Mouse (Mus musculus): ENCODE results near the gene Gale. TPM values are rescaled to one million over a fixed set of nuclear protein-coding genes. Genes with fewer than 3 reads are reported as not detected.

The Gale gene
- 71.2 and 91.8 TPM in 2 replicates for polyA plus RNA-seq (2012; ENCODE audit: insufficient read depth, low replicate concordance)

- peaks cover 58% of the 10 kb centered on the region for H3K4me1 ChIP-seq
- H3K9me3 ChIP-seq = no peaks in the 10 kb centered on the region
- peaks cover 77% of the 10 kb centered on the region for H3K36me3 ChIP-seq (replicated peaks; ENCODE audit: low read length)
- TF ChIP-seq GATA1 (IDR thresholded peaks at IDR 0.05; ENCODE audit: borderline replicate concordance, low read length) (no peak), FLI1 (IDR thresholded peaks at IDR 0.05; ENCODE audit: low read length) (0 out of 2 replicates have a peak, but pooled peaks have one; percentile 49)
- H3K4me3 ChIP-seq (replicated peaks) = peak within 1 kb of the TSS; percentile 95
- no peaks in the 10 kb centered on the region for H3K27me3 ChIP-seq (replicated peaks)
Observed at GRCm38 (mm10) chr4:135963457-135964193, at the start of gene Gale. Gene Gale (plus strand): TSS chr4:135963727.

DNA sequence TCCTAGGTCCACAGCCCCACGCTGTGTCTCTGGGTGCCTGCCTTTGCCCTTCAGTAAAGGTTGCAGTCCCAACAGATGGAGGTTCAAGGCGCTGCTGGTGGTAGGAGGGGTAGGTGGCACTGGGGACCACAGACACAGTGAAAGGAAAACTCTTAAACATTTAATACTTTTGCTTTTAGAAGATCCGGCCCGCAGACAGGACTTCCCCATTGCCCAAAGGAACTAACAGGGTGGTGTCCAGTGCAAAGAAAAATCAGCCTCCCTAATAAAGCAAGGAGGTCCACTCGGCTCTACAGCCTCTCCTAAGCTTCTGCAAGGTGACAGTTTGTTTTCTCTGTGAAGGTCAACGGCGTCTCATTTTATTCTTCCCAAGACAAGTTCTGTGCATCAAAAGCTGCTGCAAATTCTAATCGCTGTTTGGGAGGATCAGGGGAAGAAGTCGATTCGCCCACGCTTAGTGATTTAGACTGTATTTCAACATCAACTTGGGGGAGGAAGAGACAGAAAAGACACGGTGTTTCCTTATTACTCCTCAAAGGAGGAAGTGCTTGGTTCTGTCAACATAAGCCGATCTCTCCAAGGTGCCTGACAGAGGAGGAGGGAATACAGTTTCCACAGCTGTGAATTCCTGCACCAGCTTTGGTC lies 44.8 kb upstream of the Gale start:
- Histone ChIP-seq H3K27me3 (replicated peaks) (no peaks in the 10 kb centered on the region), H3K9me3 (peaks cover 7% of the 10 kb centered on the region; the same call in 1 of the 2 replicates), H3K4me1 (peaks cover 66% of the 10 kb centered on the region), H3K36me3 (replicated peaks; ENCODE audit: low read length) (peaks cover 61% of the 10 kb centered on the region), H3K4me3 (replicated peaks) (peak overlapping the region; percentile 48)
- TF ChIP-seq FLI1 (IDR thresholded peaks at IDR 0.05; ENCODE audit: low read length) = no peak

DNA sequence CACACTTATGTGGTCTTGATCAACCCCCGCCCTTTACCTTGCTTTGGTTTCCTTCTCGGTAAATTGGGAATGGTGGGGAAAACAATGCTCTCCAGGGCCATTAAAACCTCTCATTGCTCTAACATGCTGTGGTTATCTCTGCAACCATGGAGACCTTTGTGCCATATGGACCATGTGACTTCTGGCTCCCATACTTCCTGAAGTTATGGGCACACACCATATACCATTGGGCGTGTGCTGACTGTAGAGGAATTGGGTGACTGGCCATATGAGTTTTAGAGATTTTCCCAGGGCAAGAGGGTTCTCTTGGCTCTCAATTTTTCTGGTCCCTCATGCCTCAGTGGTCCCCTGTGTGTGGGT lies 44.3 kb upstream of the Gale start:
- TF ChIP-seq GATA1 (IDR thresholded peaks at IDR 0.05; ENCODE audit: borderline replicate concordance, low read length) (no peak), FLI1 (IDR thresholded peaks at IDR 0.05; ENCODE audit: low read length) (no peak)
- no peaks in the 10 kb centered on the region for H3K27me3 ChIP-seq (replicated peaks)
- H3K4me3 ChIP-seq (replicated peaks) = peak overlapping the region; percentile 5
- peaks cover 64% of the 10 kb centered on the region for H3K36me3 ChIP-seq (replicated peaks; ENCODE audit: low read length)
- H3K4me1 ChIP-seq = peaks cover 65% of the 10 kb centered on the region
- H3K9me3 ChIP-seq = peaks cover 7% of the 10 kb centered on the region; the same call in 1 of the 2 replicates

- no peak for TF ChIP-seq FLI1 (IDR thresholded peaks at IDR 0.05; ENCODE audit: low read length)
- TF ChIP-seq GATA1 (IDR thresholded peaks at IDR 0.05; ENCODE audit: borderline replicate concordance, low read length) = no peak
- Histone ChIP-seq H3K36me3 (replicated peaks; ENCODE audit: low read length) (peaks cover 70% of the 10 kb centered on the region), H3K27me3 (replicated peaks) (no peaks in the 10 kb centered on the region), H3K4me1 (peaks cover 58% of the 10 kb centered on the region), H3K4me3 (replicated peaks) (peak within 1 kb of the TSS; percentile 98), H3K9me3 (peaks cover 7% of the 10 kb centered on the region; the same call in 1 of the 2 replicates)
Observed at GRCm38 (mm10) chr4:135920304-135921241, 43.0 kb upstream of the Gale start, which contains the start of gene Fuca1. Gene Fuca1 (plus strand): TSS chr4:135920735.

DNA sequence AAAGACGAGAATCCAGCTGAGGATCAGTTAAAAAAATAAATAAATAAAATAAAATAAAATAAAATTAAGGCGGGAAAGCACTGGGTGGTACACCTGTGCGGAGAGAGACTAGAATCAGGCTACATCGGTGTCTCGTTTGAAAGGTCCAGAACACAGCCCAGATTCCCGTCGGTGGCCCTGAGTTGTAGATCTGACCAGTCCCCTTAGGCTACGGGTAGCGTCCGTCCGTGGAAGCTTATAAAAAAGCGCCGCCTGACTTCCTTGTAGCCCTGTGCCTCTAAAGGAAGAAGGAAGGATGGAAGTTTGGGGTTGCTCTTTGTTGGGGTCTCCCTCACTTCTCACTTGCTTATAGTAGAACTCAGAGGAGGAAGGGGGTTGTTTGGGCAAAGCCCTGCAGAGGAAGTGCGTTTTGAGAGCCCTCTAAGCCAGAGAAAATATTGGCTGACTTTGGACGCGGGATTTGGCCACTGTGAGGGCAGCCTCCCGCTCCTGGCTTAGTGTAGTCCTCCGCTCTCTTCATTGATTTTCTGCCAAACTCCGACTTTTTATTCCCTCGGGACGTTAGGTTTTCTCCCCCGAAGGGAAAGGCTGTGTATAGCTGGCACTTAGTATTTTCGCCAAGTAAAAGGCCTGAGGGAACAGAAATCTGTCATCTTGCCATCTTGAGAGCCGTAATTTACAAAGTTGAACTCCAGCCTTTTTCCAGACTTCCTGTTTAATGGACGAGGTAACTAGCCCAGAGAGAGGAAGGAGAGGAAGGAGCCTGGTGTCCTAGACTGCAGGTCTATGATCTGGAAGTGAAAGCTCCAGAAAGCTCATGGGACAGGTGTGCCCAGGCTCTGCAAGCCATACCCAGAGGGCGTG lies 42.0 kb upstream of the Gale start:
- Histone ChIP-seq H3K4me1 (peaks cover 53% of the 10 kb centered on the region), H3K4me3 (replicated peaks) (peak overlapping the region; percentile 98), H3K9me3 (peaks cover 7% of the 10 kb centered on the region; the same call in 1 of the 2 replicates), H3K27me3 (replicated peaks) (no peaks in the 10 kb centered on the region), H3K36me3 (replicated peaks; ENCODE audit: low read length) (peaks cover 74% of the 10 kb centered on the region)
- TF ChIP-seq GATA1 (IDR thresholded peaks at IDR 0.05; ENCODE audit: borderline replicate concordance, low read length) (no peak), FLI1 (IDR thresholded peaks at IDR 0.05; ENCODE audit: low read length) (no peak)

DNA sequence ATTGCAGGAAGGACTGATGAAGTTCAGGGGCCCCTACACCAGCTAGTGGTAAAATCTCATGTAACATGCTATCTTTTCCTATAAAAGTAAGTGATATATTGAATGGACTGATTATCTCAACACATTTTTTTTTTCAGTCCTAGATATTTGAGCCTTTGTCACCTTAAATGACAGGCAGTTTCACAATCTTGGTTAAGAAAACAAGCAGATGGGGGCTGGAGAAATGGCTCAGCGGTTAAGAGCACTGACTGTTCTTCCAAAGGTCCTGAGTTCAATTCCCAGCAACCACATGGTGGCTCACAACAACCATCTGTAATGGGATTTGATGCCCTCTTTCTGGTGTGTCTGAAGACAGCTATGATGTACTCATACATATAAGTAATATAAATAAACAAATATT lies 41.3 kb upstream of the Gale start:
- no peak for TF ChIP-seq FLI1 (IDR thresholded peaks at IDR 0.05; ENCODE audit: low read length)
- TF ChIP-seq GATA1 (IDR thresholded peaks at IDR 0.05; ENCODE audit: borderline replicate concordance, low read length) = no peak
- peaks cover 7% of the 10 kb centered on the region; the same call in 1 of the 2 replicates for H3K9me3 ChIP-seq
- peak overlapping the region; percentile 98 for H3K4me3 ChIP-seq (replicated peaks)
- H3K27me3 ChIP-seq (replicated peaks) = no peaks in the 10 kb centered on the region
- H3K4me1 ChIP-seq = peaks cover 46% of the 10 kb centered on the region
- peaks cover 74% of the 10 kb centered on the region for H3K36me3 ChIP-seq (replicated peaks; ENCODE audit: low read length)

GRCm38 (mm10) chr4:135924418-135924817 lies 39.1 kb upstream of the Gale start:
- peaks cover 24% of the 10 kb centered on the region for H3K4me1 ChIP-seq
- H3K36me3 ChIP-seq (replicated peaks; ENCODE audit: low read length) = peaks cover 72% of the 10 kb centered on the region
- H3K27me3 ChIP-seq (replicated peaks) = no peaks in the 10 kb centered on the region
- TF ChIP-seq FLI1 (IDR thresholded peaks at IDR 0.05; ENCODE audit: low read length) = no peak
- TF ChIP-seq GATA1 (IDR thresholded peaks at IDR 0.05; ENCODE audit: borderline replicate concordance, low read length) = no peak
- H3K4me3 ChIP-seq (replicated peaks) = no peak overlapping the region
- H3K9me3 ChIP-seq = peaks cover 3% of the 10 kb centered on the region; the same call in 1 of the 2 replicates

DNA sequence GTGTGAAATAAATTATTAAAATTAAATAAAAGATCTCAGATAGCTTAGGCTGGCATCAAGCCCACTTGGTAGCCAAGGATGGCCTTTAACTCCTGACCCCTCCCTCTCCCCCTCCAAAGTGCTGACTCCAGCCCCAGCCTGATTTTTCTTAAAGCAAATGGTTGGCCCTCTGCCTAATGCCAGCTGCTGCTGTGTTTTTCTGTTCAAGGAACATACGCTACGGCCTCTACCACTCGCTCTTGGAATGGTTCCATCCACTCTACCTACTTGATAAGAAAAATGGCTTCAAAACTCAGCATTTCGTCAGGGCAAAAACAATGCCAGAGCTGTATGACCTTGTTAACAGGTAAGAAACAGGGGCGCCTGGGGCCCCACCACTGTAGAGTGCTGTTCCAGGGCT lies 38.2 kb upstream of the Gale start:
- H3K27me3 ChIP-seq (replicated peaks) = no peaks in the 10 kb centered on the region
- H3K4me3 ChIP-seq (replicated peaks) = no peak overlapping the region
- TF ChIP-seq FLI1 (IDR thresholded peaks at IDR 0.05; ENCODE audit: low read length) (no peak), GATA1 (IDR thresholded peaks at IDR 0.05; ENCODE audit: borderline replicate concordance, low read length) (no peak)
- no peaks in the 10 kb centered on the region for H3K9me3 ChIP-seq
- H3K36me3 ChIP-seq (replicated peaks; ENCODE audit: low read length) = peaks cover 76% of the 10 kb centered on the region
- peaks cover 20% of the 10 kb centered on the region for H3K4me1 ChIP-seq

Measured in megakaryocyte, embryonic 14.5 days (primary cell).